Mouse (Mus musculus) gastrocnemius, postnatal 10 days (tissue): ENCODE results near the gene Rgs19. TPM values are rescaled to one million over a fixed set of nuclear protein-coding genes. Genes with fewer than 3 reads are reported as not detected.

Source experiments
- DNase-seq: peaks from one replicate; pipeline ENCODE4 v3.0.0; 2021; ENCODE audit warnings: mixed read lengths
- total RNA-seq, 2 experiments: library from RNA; stranded (reverse); gene quantifications; 2 replicates each; pipeline ENCODE4 v1.2.3; 2021

The Rgs19 gene
- total RNA-seq, 2 experiments from 2014 or later: 7.5 to 9.6 TPM

DNA sequence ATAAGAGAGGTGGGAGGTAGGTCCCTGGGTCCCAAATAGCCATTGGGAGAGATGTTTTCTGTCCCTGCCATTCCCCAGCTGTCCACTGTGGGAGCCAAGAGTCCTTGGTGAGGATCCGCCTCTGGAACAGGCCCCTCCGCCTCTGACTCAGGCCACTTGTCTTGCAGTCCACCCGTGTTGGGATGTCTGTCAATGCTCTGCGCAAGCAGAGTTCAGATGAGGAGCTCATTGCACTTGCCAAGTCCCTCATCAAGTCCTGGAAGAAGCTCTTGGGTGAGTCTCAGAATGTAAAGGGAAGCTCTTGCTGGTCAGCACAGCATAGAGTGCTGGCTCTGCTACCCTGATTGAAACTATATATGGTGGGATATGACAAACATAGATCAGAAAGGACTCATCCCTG is 10.4 kb downstream of the Rgs19 start:
- no peak for DNase-seq

DNA sequence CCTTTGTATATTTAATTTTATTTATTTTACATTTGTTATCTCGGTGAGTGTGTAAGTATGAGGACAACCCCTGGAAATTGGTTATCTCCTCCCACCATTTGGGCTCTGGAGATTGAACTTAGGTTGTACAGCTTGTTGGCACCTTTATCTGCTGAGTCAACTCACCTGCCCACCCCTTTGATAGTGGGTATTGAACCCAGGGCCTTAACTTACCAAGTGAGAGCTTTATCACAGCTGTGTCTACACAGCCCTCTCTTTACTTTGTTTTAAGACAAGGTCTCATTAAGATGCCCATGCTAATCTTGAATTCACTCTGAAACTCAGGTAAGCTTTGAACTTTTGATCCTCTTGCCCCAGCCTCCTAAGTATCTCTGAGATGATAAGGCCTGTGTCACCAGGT is 11.8 kb downstream of the Rgs19 start:
- no peak for DNase-seq

DNA sequence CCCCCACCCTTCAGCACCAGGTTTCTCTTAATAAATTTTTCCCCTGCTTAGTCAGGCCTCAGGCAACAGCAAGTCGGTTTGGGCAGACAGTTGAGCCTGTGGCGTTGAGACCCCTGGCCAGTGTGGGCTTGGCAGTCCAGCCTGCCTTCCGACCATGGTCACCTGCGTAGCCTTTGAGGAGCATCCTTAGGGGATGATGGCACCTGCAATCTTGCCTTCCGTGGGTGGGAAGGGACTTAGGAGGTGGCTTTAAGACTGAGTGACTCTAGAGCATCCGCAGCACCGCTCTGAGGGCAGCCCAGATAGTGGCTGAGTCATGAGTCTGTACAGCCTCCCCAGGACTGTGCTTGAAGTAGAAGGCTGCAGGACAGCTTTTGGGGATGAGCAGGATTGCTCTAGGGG is 13.1 kb downstream of the Rgs19 start:
- no peak for DNase-seq

DNA sequence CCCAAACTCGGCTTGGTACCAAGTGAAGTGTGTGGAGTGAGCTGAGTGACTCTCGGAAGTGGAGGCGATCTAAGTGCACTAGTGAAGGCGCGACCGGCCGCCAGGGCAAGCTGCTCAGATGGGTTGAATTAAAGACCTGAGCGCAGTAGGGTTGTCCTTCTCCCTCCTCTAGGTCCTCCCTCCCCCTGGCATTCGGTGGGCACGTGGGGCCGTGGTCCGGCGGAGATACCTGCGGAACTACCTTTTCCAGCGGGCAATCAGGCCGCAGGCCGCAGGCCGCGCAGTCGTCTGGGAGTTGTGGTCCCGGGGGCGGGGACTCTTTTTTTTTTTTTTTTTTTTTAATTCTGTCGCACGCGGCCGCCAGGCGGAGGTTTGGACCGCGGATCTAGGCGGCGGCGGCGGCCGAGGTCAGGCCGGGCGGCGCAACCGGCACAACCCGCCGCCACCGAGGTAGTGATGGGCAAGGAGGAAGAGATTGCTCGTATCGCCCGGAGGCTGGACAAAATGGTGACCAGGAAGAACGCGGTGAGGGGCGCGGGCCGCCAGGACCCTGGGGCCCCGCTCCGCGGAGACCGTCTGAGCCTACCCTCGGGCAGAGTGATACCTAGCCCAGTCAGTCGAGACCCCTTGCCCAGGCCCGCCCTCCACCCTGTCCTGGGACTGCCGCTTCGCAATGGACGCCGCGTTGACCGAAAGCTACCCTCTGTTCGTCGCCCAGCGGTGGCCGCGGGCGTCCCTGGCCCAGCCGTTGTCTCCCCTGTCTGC is 13.6 kb downstream of the Rgs19 start, which contains the start of gene Tcea2:
Gene Tcea2, plus strand, starts transcription at position 360 of the 765 bp plus-strand sequence.
- peak; percentile 54 for DNase-seq

DNA sequence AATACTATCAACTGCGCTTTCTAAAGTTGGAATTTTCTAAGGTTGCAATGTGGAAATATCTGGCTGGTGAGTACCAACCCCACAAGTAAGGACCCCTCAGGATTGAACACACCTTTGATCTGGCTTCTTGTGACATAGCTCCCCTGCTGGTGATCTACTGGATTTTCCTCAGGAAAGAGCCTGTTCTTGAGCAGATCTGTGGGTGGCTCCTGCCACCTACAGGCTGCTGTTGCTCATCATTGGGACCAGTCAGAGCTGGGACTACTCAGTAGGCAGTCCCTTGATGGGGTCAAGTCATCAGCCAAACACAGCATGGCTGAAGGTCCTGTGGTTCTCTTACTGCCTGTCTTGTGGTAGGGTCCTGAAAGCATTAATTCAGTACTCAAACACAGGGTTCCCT is 15.0 kb downstream of the Rgs19 start:
- peak; percentile 54 for DNase-seq

DNA sequence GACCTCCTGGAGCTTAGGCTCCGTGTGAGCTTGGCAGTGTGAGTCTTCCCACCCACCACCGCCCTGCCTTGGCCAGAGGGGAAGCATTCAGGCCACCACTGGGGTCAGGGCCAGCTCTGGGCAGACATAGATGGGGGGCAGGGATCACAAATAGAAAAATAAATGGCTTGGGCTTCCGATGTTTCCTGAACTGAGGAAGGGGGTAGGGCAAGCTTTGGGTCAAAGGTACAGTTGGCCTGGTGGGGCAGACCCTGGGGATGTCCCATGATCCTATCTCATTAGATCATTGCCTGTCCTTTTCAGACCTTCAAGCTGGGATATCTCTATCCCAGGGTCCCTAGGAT is 16.1 kb downstream of the Rgs19 start:
- DNase-seq: no peak

DNA sequence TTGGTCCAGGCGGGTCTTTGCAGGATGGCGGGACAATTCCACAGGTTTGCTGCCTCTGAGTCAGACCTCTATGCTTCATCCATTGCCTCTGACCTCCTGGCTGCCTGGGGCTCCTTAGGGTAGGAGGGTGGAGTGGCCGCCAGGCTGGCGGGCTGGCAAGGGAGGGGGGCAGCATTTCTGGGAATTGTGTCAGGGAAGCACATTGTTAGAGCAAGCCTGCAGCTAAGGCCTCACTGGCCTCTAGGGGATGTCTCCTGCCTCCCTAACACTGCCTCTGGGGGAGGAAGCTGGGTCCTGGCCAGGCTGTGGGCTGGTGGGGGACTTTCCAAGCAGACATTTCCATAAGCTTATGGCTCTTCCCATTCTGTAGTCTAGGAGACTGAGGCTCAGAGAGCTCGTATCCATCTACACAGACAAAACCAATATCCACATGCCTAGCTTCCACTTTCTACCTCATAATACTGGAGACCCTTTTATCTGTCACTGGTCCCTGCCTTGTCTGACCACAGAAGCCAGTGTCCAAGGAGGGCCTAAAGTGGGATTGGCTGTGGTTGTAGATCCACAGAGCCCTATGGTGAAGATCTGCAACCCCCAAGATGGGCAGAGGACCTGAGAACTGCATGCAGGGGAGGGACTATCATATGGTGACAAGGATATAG is 16.6 kb downstream of the Rgs19 start:
- DNase-seq: no peak

DNA sequence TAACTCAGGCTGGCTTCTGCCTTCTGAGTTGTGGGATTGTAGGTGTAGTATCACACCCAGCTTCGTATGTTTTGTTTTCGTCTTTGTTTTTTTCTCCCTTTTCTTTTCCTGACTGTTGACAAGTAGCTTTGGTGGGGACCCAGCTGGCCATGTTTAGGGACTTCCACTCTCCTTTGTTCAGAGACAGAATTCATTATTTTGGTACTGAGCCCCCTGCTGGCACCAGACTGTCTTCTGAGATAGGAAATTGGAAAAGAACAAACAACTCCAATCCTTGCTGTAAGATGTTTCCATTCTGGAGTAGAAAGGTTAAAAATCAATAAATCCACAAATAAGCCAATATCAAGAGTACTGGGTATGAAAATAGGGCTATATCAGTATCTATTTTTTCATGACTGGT is 17.4 kb downstream of the Rgs19 start:
- DNase-seq: no peak

DNA sequence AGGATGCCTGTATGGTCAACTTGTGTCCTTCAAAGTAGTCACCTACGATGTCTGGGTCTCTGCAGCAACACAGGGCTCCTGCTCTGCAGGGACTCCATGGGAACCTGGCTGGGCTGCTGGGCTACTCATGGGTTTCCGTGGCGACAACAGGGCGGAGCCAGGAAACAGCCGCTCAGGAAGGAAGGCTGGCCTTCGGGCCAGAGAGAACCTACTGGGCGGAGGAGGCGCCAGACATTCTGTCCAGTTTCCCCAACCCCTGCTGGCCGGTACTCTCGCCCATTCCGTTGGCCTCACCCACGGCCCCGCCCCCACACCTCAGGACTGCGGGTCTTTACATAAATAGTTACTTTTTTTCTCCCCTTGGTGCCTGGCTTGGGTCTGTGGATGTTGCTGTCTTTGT is 18.3 kb downstream of the Rgs19 start:
- peak; percentile 52 for DNase-seq

DNA sequence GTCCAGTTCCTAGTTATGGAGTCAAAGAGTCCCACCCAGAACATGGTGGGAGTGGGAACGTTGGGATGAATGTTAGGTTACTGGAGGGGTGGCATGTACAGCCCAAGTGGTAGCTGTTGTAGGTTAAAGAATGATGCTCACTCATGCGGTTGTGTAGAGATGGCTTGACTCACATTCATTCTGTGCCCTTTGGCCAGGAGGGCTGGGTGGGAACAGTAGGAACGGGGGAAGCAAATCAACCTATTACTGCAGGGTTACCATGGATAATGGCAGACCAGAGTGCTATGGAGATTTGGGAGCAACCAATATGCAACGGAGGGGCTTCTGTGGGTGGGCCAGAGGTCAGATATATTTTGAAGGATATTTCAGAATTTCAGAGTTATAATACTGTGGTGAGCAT is 18.8 kb downstream of the Rgs19 start:
- no peak for DNase-seq

DNA sequence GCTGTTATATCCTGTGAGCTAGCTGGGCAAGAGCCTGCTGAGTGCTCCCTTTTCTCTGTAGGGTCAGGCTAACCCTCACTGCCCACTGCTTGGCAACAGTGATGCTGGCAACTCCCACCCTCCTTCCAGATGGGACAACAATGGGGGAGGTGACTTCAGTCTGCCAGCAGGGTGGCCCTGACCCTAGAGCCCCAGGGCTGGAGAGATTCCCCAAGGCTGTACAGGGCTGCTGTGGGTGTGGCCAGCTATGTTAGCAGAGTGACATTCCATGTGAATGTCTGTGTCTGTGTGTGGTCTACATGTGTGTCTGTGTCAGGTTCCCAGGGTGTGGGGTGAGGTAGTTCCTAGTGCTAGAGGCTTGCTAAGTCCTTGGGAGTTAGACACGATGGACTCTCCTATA is 20.3 kb downstream of the Rgs19 start:
- DNase-seq: no peak

DNA sequence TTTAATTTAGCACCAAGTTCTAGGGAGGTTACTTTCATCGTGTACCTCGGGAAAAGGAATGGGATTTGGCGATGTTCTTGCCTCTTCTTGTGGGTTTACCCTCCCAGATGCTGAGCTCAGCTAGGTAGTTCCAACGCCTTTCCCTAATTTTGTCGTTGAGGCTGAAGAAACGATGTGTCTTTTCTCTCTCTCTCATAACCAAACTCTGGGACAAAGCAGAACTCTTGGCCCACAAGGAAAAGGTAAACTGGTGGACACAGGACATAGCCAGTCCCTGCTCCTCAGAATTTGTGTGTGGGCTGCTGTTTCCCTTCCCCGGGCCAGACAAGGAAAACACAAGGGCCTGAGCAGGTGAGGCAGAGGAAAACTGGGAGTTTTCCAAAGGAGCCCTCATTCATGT is 21.8 kb downstream of the Rgs19 start:
- DNase-seq: no peak

DNA sequence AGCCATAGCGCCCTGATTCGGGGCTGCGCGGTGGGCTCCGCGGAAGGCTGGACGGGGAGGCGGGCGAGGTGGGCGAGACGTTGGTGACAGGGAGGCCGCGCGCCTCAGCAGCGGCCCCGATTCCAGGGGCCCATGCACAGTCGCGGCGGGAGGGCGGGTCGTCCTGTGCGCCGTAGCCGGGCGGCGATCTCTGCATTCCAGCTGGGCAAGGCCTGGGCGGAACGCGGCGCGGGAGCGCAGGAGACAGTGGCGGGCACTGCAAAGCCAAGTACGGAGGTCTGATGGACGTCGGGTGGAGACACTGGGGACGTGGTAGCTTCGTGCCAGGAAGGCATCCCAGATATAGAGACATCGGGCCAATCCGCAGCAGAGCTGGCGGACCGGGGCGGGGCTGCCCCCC is 22.5 kb downstream of the Rgs19 start, which contains the start of gene Sox18:
Gene Sox18, minus strand, starts transcription at position 315 of the 400 bp plus-strand sequence.
- peak; percentile 44 for DNase-seq

DNA sequence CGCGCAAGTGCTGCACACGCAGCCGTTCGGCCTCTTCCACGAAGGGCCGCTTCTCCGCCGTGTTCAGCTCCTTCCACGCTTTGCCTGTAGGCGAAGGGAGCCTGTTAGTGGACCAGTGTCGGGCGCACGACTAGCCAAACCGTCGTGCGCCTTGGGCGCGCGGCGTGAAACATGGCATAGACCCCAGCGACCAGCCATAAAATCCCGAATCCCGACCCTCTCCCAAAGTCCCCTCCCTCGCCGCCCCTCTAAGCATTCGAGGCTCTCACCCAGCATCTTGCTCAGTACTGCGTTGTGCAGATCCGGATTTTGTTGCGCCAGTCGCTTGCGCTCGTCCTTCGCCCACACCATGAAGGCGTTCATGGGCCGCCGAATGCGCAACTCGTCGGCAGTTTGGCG is 22.9 kb downstream of the Rgs19 start:
- no peak for DNase-seq

DNA sequence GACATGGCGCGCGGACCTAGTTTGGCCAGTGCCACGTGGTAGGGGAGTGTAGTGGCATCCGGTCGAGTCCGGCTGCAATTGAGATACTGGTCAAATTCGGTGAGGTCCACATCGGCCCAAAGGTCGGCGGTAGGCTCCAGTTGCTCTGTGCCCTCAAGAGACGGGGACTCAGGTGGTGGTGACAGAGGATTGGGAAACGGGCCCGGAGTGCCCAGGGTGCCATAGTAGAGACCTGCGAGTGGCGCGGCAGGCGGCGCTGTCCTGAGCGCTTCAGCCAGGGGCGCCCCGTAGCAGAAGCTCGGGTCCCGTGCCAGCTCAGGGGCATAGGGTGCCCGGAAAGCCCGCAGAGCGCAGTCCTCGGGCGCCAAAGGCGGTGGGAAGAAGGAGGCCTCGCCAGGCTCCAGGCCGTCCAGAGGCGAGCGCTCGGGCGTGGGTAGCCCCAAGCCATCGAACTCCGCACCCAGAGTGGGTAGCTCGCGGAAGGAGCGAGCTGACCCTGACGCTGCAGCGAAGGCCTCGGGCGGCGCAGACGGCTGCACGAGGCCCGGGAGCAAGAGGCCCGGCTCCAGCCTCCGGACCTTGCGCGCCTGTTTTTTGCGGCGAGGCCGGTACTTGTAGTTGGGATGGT is 23.4 kb downstream of the Rgs19 start:
- DNase-seq: no peak

DNA sequence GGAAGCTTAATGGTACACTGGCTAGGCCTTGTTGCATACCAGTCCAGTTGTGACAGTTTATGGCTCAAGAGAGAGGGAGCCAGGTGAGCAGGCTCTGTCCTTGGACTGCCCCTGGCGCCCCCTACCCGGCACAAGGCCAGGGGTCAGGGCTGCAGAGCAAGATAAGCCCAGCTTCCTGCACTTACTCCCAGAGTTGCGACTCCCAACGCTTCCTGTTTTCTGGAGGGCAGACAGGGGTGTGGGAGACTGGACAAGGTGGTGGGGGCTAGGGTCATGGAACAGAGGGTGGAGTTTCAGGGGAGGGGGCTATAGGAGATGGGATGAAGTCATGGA is 30.5 kb downstream of the Rgs19 start:
- no peak for DNase-seq

DNA sequence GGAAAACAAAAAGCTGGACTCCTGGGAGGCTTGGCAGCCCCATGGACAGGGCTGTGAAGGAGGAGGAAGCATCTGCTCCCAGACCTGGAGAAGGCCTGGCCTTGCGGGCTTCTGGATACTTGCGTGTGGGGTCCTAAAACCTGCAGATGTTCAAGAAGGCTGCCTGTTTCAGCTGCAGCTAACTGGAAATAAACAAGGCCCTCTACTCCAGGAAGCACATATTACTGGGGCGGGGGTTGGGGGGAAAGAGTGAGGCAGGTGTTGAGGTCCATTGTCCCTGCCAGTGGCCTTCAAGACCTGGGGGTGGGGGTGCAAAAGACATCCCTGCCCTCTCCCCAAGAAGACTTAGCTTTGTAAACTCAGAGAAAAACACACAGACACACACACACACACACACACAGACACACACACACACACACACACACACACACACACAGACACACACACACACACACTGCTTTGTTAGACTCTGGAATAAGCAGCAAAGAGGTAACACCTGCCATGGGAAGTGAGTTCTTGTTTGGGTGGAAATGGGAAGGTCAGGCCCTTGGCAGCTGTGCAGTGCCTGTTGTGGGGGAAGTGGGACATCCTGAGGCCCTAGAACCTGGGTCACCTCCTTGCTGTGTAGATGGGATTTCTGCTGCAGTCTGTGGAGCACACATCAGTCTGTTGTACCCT is 31.0 kb downstream of the Rgs19 start:
- no peak for DNase-seq

DNA sequence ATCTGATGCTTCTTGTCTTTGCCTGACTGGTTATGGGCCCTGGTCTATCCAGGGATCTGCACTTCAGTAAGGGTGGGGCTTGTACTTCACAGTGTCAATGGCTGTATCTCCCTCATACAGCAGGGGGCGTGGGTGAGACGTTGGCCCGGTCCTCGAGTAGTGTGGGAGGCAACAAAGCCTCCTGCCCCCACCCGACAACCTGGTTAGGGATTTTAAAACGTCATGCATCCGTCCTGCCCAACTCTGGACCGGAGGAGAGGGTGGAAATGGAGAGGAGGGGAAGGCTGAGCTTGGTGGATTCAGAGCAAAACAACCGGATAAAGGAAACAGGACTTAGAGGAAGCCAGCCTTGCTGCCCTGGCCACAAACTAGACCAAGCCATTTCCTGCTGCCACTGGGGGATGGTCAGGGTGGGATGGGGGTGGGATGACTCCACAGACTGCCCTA is 34.1 kb downstream of the Rgs19 start:
- DNase-seq: peak; percentile 79

DNA sequence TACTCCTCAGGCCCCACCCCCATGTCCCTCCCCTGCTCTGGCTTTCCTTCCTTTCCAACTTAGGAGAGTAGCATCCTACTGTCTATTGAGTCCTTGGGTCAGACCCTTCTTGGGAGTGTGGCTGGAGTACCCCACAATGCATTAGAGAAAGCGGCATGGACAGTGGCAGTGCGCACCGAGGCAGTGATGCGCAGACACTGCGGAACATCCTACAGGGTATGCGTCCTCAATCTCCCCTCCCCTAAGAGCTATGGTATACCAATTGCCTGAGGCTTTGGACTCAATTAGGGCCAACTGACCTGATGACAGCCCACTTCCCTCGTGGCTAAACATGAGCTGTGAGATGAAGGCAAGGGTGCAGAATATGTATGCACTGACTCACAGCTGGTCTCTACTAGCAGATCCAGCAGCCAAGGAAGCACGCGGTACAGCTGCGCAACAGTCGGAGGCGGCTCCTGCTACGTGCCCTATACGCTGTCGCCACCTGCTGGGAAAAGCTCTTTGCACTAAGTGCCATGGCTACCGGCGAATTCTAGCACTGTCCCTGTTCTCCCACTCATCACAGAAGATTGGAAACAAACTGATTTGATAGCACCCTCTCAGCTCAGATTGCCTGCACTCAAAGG is 34.7 kb downstream of the Rgs19 start:
- peak; percentile 53 for DNase-seq

DNA sequence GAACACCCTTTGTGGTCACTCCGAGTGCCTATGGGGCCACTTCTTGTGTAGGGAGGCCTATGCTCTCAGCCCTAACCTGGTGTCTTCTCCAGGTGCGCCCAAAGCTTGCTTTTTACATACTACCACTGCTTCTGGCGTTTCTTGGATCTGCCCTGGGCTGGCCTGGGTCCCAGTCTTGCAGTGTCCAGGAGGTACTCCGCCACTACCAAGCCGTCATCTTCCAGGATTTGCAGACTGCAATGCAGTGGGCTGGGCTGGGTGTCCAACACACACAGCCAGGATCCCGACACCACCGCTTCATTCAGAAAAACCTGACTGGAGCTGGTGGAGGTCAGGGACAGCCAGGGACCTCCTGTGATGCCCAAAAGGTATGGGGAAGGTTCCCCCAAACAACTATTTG is 35.2 kb downstream of the Rgs19 start:
- peak; percentile 15 for DNase-seq

DNA sequence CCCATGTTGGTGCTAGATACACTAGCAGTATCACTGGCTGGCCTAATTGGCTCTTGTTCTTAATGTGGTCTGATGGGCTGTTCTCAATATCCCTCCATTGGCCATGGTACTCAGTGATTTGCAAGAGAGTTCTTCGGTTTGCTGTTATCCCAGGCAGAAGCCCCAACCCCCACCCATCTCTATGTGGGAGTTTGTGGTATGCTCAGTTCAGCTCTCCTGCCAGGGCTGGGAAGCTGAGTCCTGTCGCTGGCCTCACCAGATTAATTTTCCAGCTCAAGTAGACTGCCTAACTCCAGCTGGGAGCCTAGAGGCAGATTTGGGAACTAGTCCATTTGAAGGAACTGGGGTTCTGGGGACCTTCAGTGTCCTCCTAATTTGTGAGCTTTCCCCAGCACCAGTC is 36.3 kb downstream of the Rgs19 start:
- no peak for DNase-seq

DNA sequence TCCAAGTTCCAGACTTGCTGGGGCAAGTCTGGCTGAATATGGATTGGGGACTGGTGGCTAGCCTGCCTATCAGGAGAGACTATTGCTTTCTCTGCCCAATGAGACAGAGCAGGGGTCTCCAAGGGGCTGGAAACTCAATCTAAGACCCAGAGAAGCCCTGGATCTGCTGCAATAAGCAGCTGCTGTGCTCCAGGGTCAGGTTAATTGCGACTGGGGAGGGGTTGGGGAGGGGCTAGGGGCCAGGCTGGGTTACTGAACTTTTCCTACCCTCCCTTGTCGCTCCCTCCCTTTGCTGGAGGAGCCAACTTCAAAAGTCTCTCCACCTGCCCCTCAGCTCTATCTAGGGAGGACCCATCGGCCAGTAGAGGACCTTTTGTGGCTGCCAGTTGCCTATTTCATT is 37.0 kb downstream of the Rgs19 start, which contains the start of gene Gm29797:
Gene Gm29797, plus strand, starts transcription at position 301 of the 400 bp plus-strand sequence.
- no peak for DNase-seq
